Mouse (Mus musculus): Measurements from ENCODE around the gene Zfp710. TPM values are rescaled to one million over a fixed set of nuclear protein-coding genes. Genes with fewer than 3 reads are reported as not detected.

The Zfp710 gene
- 11.4 TPM for polyA plus RNA-seq (2017; shearing (Covaris generic))

GRCm38 (mm10) chr7:80024521-80025390 lies at the start of gene Zfp710:
Zfp710 (plus strand) TSS chr7:80024814.

GRCm38 (mm10) chr7:80115224-80115590 lies 90.6 kb downstream of the Zfp710 start, which contains the start of gene Idh2:
Idh2 (minus strand) TSS chr7:80115392.

Other genes starting within 250 kb of the Zfp710 start
- gene Mesp1, start 231.0 kb upstream of the Zfp710 start, polyA plus RNA-seq (2017; shearing (Covaris generic)), result 0.69 TPM
- gene Mesp2, start 214.1 kb upstream of the Zfp710 start, polyA plus RNA-seq (2017; shearing (Covaris generic)), result 0.51 TPM
- gene Anpep, start 163.8 kb upstream of the Zfp710 start, polyA plus RNA-seq (2017; shearing (Covaris generic)), result 1.8 TPM
- 13.7 TPM for gene Ap3s2, start 104.2 kb upstream of the Zfp710 start, polyA plus RNA-seq (2017; shearing (Covaris generic))
- gene Arpin, start 89.5 kb upstream of the Zfp710 start, polyA plus RNA-seq (2017; shearing (Covaris generic)), result 0.50 TPM
- 31.9 TPM for gene Idh2, start 90.6 kb downstream of the Zfp710 start, polyA plus RNA-seq (2017; shearing (Covaris generic))
- 3.8 TPM for gene Sema4b, start 162.0 kb downstream of the Zfp710 start, polyA plus RNA-seq (2017; shearing (Covaris generic))
- gene Cib1, start 208.0 kb downstream of the Zfp710 start, polyA plus RNA-seq (2017; shearing (Covaris generic)), result 64.2 TPM
- gene Gdpgp1, start 208.1 kb downstream of the Zfp710 start, polyA plus RNA-seq (2017; shearing (Covaris generic)), result 3.6 TPM
- 0.95 TPM for gene Ttll13, start 221.6 kb downstream of the Zfp710 start, polyA plus RNA-seq (2017; shearing (Covaris generic))
- 23.7 TPM for gene Ngrn, start 236.4 kb downstream of the Zfp710 start, polyA plus RNA-seq (2017; shearing (Covaris generic))
- gene Vps33b, start 244.8 kb downstream of the Zfp710 start, polyA plus RNA-seq (2017; shearing (Covaris generic)), result 37.8 TPM